ENCODE assay signal across 12 mouse cellular contexts in genomic region chr4:102623789-102624611, GRCm38 (mm10).
DNase-seq lines count a peak whose midpoint lies in the region; ATAC-seq and TF ChIP-seq lines count a peak whose summit lies in the region.
"Had no signal": no experiment of that assay in that cellular context is flagged by ENCODE, and none has a peak within 500 bp of the region (broad histone marks: within the 10 kb centered on the region; RNA-seq: fewer than 3 reads in every experiment).

No protein-coding gene starts in this region.

- no peak for TF ChIP-seq CTCF in intestine, postnatal 0 days (IDR thresholded peaks at IDR 0.05; ENCODE audit: low read depth)

- H3K4me1 ChIP-seq in lung, embryonic 15.5 days: no peaks in the 10 kb centered on the region
- H3K4me1 ChIP-seq in intestine, postnatal 0 days (replicated peaks; ENCODE audit: control insufficient read depth, insufficient read depth, low read length): no peaks in the 10 kb centered on the region
- H3K4me1 ChIP-seq in hindbrain, embryonic 14.5 days (replicated peaks; ENCODE audit: control insufficient read depth, insufficient read depth, low read length): 0 out of 2 replicates have a peak, but pooled peaks cover 3% of the 10 kb centered on the region

- no peaks in the 10 kb centered on the region for H3K27me3 ChIP-seq in lung, embryonic 15.5 days
- no peaks in the 10 kb centered on the region for H3K27me3 ChIP-seq in splenic B cell, adult 2 months (ENCODE audit: control insufficient read depth, insufficient read depth, low read length, poor library complexity, severe bottlenecking)
- no peaks in the 10 kb centered on the region for H3K27me3 ChIP-seq in intestine, postnatal 0 days (replicated peaks; ENCODE audit: control insufficient read depth, insufficient read depth, low read length)
- no peaks in the 10 kb centered on the region for H3K27me3 ChIP-seq in hindbrain, embryonic 14.5 days (ENCODE audit: control insufficient read depth, insufficient read depth, low read length)
- H3K27me3 ChIP-seq: midbrain, embryonic 12.5 days had no signal

- intact Hi-C loops in gastrocnemius, postnatal 14 days (cut with DNase I; ENCODE audit: low total_unique reads): no loop called here

- 62% methylated on average over 4 of the region's 4 CpGs for WGBS in lung, embryonic 15.5 days
- 65% methylated on average over 4 of the region's 4 CpGs for WGBS in intestine, postnatal 0 days
- 84% methylated on average over 4 of the region's 4 CpGs for WGBS in hindbrain, embryonic 14.5 days

- no peaks in the 10 kb centered on the region for H3K36me3 ChIP-seq in lung, embryonic 15.5 days
- no peaks in the 10 kb centered on the region for H3K36me3 ChIP-seq in splenic B cell, adult 2 months (ENCODE audit: control insufficient read depth, insufficient read depth, low read length, poor library complexity, severe bottlenecking)
- no peaks in the 10 kb centered on the region for H3K36me3 ChIP-seq in intestine, postnatal 0 days (ENCODE audit: control insufficient read depth, insufficient read depth)
- no peaks in the 10 kb centered on the region for H3K36me3 ChIP-seq in hindbrain, embryonic 14.5 days (replicated peaks; ENCODE audit: control insufficient read depth, insufficient read depth)
- H3K36me3 ChIP-seq: forebrain, embryonic 10.5 days; midbrain, embryonic 12.5 days had no signal

- peak; percentile 25 for DNase-seq in gastrocnemius, adult 18-20 months (ENCODE audit: low spot score)
- no peak for DNase-seq in gastrocnemius, postnatal 14 days
- DNase-seq in ovary, postnatal 36 days (ENCODE audit: low spot score): peak; percentile 6
- DNase-seq in ovary, adult 18-20 months (ENCODE audit: low spot score): no peak
- peak; percentile 56 for DNase-seq in splenic B cell, adult 2 months (ENCODE audit: low read depth, low spot score)
- DNase-seq in hindbrain, embryonic 14.5 days (ENCODE audit: low spot score): no peak
- DNase-seq: cerebellum, postnatal 25 days; kidney, adult 11 months had no signal

- H3K9me3 ChIP-seq in lung, embryonic 15.5 days: no peaks in the 10 kb centered on the region
- no peaks in the 10 kb centered on the region for H3K9me3 ChIP-seq in intestine, postnatal 0 days (ENCODE audit: control insufficient read depth)
- no peaks in the 10 kb centered on the region for H3K9me3 ChIP-seq in hindbrain, embryonic 14.5 days (ENCODE audit: control insufficient read depth, low read length)
- H3K9me3 ChIP-seq: forebrain, embryonic 10.5 days; midbrain, embryonic 12.5 days had no signal

- no peak for ATAC-seq in lung, embryonic 15.5 days (ENCODE audit: borderline replicate concordance, extremely low read depth, low FRiP score, low TSS enrichment)
- ATAC-seq in intestine, postnatal 0 days: no peak
- ATAC-seq in hindbrain, embryonic 14.5 days (ENCODE audit: low FRiP score): no peak

- H3K9ac ChIP-seq in lung, embryonic 15.5 days: no peak overlapping the region
- H3K9ac ChIP-seq in intestine, postnatal 0 days (ENCODE audit: low read depth, low read length): no peak overlapping the region
- H3K9ac ChIP-seq in hindbrain, embryonic 14.5 days: no peak overlapping the region
- H3K9ac ChIP-seq: midbrain, embryonic 12.5 days had no signal

- peak overlapping the region; percentile 15; the same call in 1 of the 2 replicates for H3K27ac ChIP-seq in lung, embryonic 15.5 days
- no peak overlapping the region for H3K27ac ChIP-seq in intestine, postnatal 0 days (ENCODE audit: low read depth, low read length)
- no peak overlapping the region for H3K27ac ChIP-seq in hindbrain, embryonic 14.5 days
- H3K27ac ChIP-seq: forebrain, embryonic 10.5 days; midbrain, embryonic 12.5 days had no signal

- H3K4me2 ChIP-seq in lung, embryonic 15.5 days: no peak overlapping the region
- H3K4me2 ChIP-seq in intestine, postnatal 0 days (replicated peaks; ENCODE audit: low read depth): no peak overlapping the region
- no peak overlapping the region for H3K4me2 ChIP-seq in hindbrain, embryonic 14.5 days (replicated peaks)
- H3K4me2 ChIP-seq: midbrain, embryonic 12.5 days had no signal

- H3K4me3 ChIP-seq in lung, embryonic 15.5 days: no peak overlapping the region
- H3K4me3 ChIP-seq in intestine, postnatal 0 days (ENCODE audit: low read depth, low read length): no peak overlapping the region
- H3K4me3 ChIP-seq in hindbrain, embryonic 14.5 days (replicated peaks; ENCODE audit: low read length): no peak overlapping the region
- H3K4me3 ChIP-seq: forebrain, embryonic 10.5 days; midbrain, embryonic 12.5 days had no signal

Comparison
In these comparisons a context has a peak if more than half of its experiments do, and no peak if none do; other contexts are left out.
1. DNase-seq: peak in gastrocnemius, adult 18-20 months (single experiment), ovary, postnatal 36 days (single experiment) and splenic B cell, adult 2 months (single experiment); none in gastrocnemius, postnatal 14 days (single experiment), ovary, adult 18-20 months (single experiment) and hindbrain, embryonic 14.5 days (single experiment).